Mouse (Mus musculus) ES-E14 (cell line): Measurements from ENCODE around the gene H2-M3. TPM values are rescaled to one million over a fixed set of nuclear protein-coding genes. Genes with fewer than 3 reads are reported as not detected.

Experiments
- DNase-seq: peaks from one replicate; pipeline ENCODE4 v3.0.0-alpha.2; 2013; ENCODE audit warnings: low read depth, low spot score
- H3K27ac ChIP-seq: 2 replicates; pipeline ENCODE4 v1.5.1; 2012; ENCODE audit warnings: low read depth, mild to moderate bottlenecking, low read length, moderate library complexity, mixed read lengths; ENCODE audit not compliant: poor library complexity, insufficient read depth, severe bottlenecking
- H3K36me3 ChIP-seq: 2 replicates; pipeline ENCODE4 v1.6.1; 2012; ENCODE audit warnings: mild to moderate bottlenecking, low read length, moderate library complexity, mixed read lengths; ENCODE audit not compliant: control insufficient read depth, poor library complexity, insufficient read depth, severe bottlenecking
- H3K4me1 ChIP-seq, 2 experiments: fragments of 150-350 bp in 1 of 2; sonication (generic) in 1 of 2; 2 replicates each; pipeline ENCODE4 v1.6.1; 2012; ENCODE audit warnings: low read length in 2 of 2, mild to moderate bottlenecking in 1 of 2, mixed read lengths in 1 of 2; ENCODE audit not compliant: control insufficient read depth in 2 of 2, insufficient read depth in 2 of 2, poor library complexity in 1 of 2
- H3K4me3 ChIP-seq, 2 experiments: fragments of 150-350 bp in 1 of 2; sonication (generic) in 1 of 2; 2 replicates each; pipeline ENCODE4 v1.5.1; 2012; ENCODE audit warnings: low read length in 2 of 2, low read depth in 1 of 2, mild to moderate bottlenecking in 1 of 2, mixed read lengths in 1 of 2; ENCODE audit not compliant: insufficient read depth in 1 of 2, poor library complexity in 1 of 2, severe bottlenecking in 1 of 2
- H3K9ac ChIP-seq: 2 replicates; pipeline ENCODE4 v1.6.1; 2012; ENCODE audit warnings: low read depth, mild to moderate bottlenecking, low read length, mixed read lengths; ENCODE audit not compliant: poor library complexity, insufficient read depth, severe bottlenecking
- H3K9me3 ChIP-seq: fragments of 150-350 bp; sonication (generic); 2 replicates; pipeline ENCODE4 v1.6.1; 2012; ENCODE audit warnings: low read depth, mild to moderate bottlenecking, low read length; ENCODE audit not compliant: control insufficient read depth, insufficient read depth
- CHD2 ChIP-seq: IDR thresholded peaks from 2 replicates; pipeline ENCODE4 v1.6.1; 2014; ENCODE audit warnings: mild to moderate bottlenecking, low read depth, low read length, inconsistent platforms
- HCFC1 ChIP-seq: IDR thresholded peaks from 2 replicates; pipeline ENCODE4 v1.6.1; 2012; ENCODE audit warnings: low read length, inconsistent platforms, borderline replicate concordance; ENCODE audit not compliant: insufficient read depth
- MAFK ChIP-seq: IDR thresholded peaks from 2 replicates; pipeline ENCODE4 v1.6.1; 2014; ENCODE audit warnings: mild to moderate bottlenecking, low read depth, low read length, inconsistent platforms; ENCODE audit not compliant: insufficient read depth
- ZC3H11A ChIP-seq: IDR thresholded peaks from 2 replicates; pipeline ENCODE4 v1.6.1; 2012; ENCODE audit warnings: low read depth, mild to moderate bottlenecking, inconsistent platforms, low read length, borderline replicate concordance
- ZNF384 ChIP-seq: IDR thresholded peaks from 2 replicates; pipeline ENCODE4 v1.6.1; 2012; ENCODE audit warnings: low read depth, low read length, inconsistent platforms
- in situ Hi-C, 2 experiments: fragments of 600-800 bp; cut with MboI; formaldehyde crosslinking; loops; one replicate each; pipeline ENCODE4 v1.15.1; 2025; ENCODE audit warnings: low sequenced_read_pairs in 2 of 2, inconsistent platforms in 1 of 2; ENCODE audit not compliant: unreplicated experiment in 2 of 2
- total RNA-seq: library from RNA; depleted of rRNA; stranded (reverse); fragments of 300-350 nt; gene quantifications from 2 replicates; pipeline ENCODE4 v1.2.3, GENCODE M21; 2012

H2-M3 gene
- total RNA-seq, 1 experiment, result 3.5 TPM

DNA sequence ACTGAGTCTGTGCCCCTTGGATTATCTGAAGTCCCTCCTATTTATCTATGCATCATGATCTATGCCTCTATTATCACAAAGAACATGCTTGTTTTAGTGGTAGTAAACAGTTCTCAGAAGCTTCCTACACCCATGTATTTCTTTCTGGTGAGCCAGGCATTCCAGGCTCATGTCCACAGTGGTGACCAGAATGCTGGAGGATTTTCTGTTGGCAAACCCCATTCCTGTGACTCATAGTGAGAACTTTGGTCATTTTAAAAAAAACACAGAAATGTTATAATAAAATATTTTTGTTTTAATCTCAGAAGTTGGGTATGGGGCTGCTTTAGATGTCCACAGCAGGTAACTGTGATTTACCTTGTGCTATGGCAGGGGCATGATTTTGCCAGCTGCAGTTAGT lies 20.6 kb upstream of the H2-M3 start:
- Histone ChIP-seq H3K4me1 (peaks cover 2 to 5% of the 10 kb centered on the region in 2 experiments; a peak in 1 of 4 replicates), H3K27ac (no peak overlapping the region), H3K36me3 (no peaks in the 10 kb centered on the region), H3K9ac (no peak overlapping the region), H3K9me3 (no peaks in the 10 kb centered on the region), H3K4me3 (no peak overlapping the region)
- in situ Hi-C loops, result no loop called here
- TF ChIP-seq ZNF384, result no peak
- TF ChIP-seq MAFK, result no peak
- TF ChIP-seq CHD2, result no peak
- TF ChIP-seq HCFC1, result no peak
- TF ChIP-seq ZC3H11A, result no peak
- no peak for DNase-seq

DNA sequence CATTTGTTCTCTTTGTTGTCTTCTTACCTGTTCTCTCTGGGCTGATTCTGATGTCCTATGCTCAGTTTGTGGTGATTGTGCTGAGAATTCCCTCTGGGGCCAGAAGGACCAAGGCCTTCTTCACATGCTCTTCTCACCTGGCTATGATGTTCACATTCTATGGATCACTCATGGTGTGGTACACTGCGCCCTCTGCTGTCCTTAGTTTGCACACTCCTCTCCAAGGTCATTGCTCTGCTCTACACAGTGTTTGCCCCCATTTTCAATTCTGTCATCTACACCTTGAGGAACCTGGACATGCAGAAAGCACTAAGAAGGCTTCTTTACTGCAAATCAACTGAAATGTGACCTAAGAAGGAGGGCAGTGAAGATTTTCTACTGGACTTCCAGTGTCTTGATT lies 19.5 kb upstream of the H2-M3 start:
- no peak overlapping the region for H3K4me3 ChIP-seq
- TF ChIP-seq CHD2 (no peak), ZC3H11A (peak; percentile 78)
- in situ Hi-C loops, result no loop called here
- no peak overlapping the region for H3K9ac ChIP-seq
- no peaks in the 10 kb centered on the region for H3K9me3 ChIP-seq
- DNase-seq, result no peak
- H3K4me1 ChIP-seq, result peaks cover 2 to 4% of the 10 kb centered on the region in 2 experiments; a peak in 1 of 4 replicates
- no peak overlapping the region for H3K27ac ChIP-seq
- no peaks in the 10 kb centered on the region for H3K36me3 ChIP-seq

DNA sequence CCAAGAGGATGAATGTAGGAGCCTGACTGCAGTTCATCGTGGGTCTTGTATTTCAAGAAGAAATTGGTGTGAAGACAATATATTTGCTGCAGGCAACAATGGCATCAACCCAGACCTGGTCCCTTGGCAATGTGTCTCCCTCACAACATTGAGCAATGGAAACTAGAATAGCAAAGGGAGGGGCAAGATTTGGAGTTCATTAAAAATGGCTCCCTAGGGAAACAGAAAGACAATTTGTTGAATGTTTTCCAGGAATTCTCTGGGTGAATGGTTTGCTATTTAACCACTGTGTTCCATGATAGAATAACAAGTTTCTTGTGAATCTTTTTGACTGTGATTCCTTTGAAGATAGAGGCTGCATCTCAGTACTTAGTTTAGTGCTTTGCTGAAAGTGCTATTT lies 6.4 kb upstream of the H2-M3 start, which contains the start of gene Olfr98:
Gene Olfr98 (minus strand): TSS at position 124 of the 400 bp plus-strand sequence.
- TF ChIP-seq ZC3H11A (no peak), MAFK (no peak), ZNF384 (no peak), HCFC1 (no peak), CHD2 (no peak)

DNA sequence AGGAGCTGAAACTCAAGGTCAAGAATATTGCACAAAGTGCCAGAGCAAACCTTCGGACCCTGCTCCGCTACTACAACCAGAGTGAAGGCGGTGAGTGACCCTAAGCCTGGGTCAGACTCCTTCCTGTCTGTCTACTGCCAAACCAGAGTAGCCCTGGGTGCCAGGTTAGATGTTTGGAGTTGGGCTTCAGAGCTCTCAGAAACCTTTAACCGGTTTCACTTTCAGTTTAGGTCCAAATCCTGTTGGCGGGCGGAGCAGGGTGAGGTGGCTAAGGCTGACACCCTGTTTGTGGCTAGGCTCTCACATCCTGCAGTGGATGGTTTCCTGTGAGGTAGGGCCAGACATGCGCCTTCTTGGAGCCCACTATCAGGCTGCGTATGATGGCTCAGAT lies 677 bp downstream of the H2-M3 start:
- H3K4me1 ChIP-seq, result peaks cover 0 to 2% of the 10 kb centered on the region in 2 experiments; a peak in 1 of 4 replicates
- TF ChIP-seq MAFK (no peak), HCFC1 (no peak), ZC3H11A (no peak), CHD2 (no peak), ZNF384 (no peak)
- DNase-seq, result no peak
- no peak overlapping the region for H3K9ac ChIP-seq
- no peaks in the 10 kb centered on the region for H3K36me3 ChIP-seq
- peak overlapping the region; percentile 64 for H3K4me3 ChIP-seq
- no peak overlapping the region for H3K27ac ChIP-seq
- in situ Hi-C loops, result no loop called here
- no peaks in the 10 kb centered on the region for H3K9me3 ChIP-seq

More for the DNA sequence above, 6.4 kb upstream of the H2-M3 start, which contains the start of gene Olfr98:
- no peak within 1 kb of the TSS for H3K9ac ChIP-seq
- no peaks in the 10 kb centered on the region for H3K9me3 ChIP-seq
- DNase-seq, result no peak
- H3K4me3 ChIP-seq, result no peak within 1 kb of the TSS
- no peak within 1 kb of the TSS for H3K27ac ChIP-seq
- H3K4me1 ChIP-seq, result no peaks in the 10 kb centered on the region
- in situ Hi-C loops, result no loop called here
- H3K36me3 ChIP-seq, result no peaks in the 10 kb centered on the region

GRCm38 (mm10) chr17:37275626-37276248 lies 5.7 kb downstream of the H2-M3 start:
- TF ChIP-seq MAFK, result no peak
- no peak for TF ChIP-seq CHD2
- TF ChIP-seq HCFC1, result no peak
- no peak for TF ChIP-seq ZNF384
- TF ChIP-seq ZC3H11A, result no peak
- Histone ChIP-seq H3K9me3 (no peaks in the 10 kb centered on the region), H3K4me1 (peaks cover 0 to 2% of the 10 kb centered on the region in 2 experiments; a peak in 1 of 4 replicates), H3K27ac (no peak overlapping the region), H3K4me3 (no peak overlapping the region), H3K9ac (no peak overlapping the region), H3K36me3 (no peaks in the 10 kb centered on the region)
- in situ Hi-C loops, result no loop called here
- no peak for DNase-seq
